Mouse (Mus musculus) kidney, adult 8-10 months (tissue): ENCODE data around the gene Ube2z.

Experiments
- DNase-seq, 2 experiments: peaks; one replicate each; pipeline ENCODE4 v3.0.0; 2022

Gene Ube2z

GRCm38 (mm10) chr11:96006852-96007515, 58.2 kb downstream of the Ube2z start:
- DNase-seq = no peak

GRCm38 (mm10) chr11:96006367-96006851, 58.8 kb downstream of the Ube2z start:
- DNase-seq = no peak

GRCm38 (mm10) chr11:96005403-96006271, 59.6 kb downstream of the Ube2z start, which contains the start of gene Igf2bp1:
TSS of gene Igf2bp1 (minus strand) at chr11:96005940.
- peak in 1 of 2 experiments; percentile 28 for DNase-seq

- no peak for DNase-seq
Measured at GRCm38 (mm10) chr11:96004793-96005402, 60.3 kb downstream of the Ube2z start.

GRCm38 (mm10) chr11:96003969-96004792, 61.0 kb downstream of the Ube2z start:
- no peak for DNase-seq

GRCm38 (mm10) chr11:96003100-96003900, 61.9 kb downstream of the Ube2z start:
- no peak for DNase-seq
